Mouse (Mus musculus) myocyte (in vitro differentiated cells): ENCODE measurements around the gene Cebpb. TPM values are rescaled to one million over a fixed set of nuclear protein-coding genes. Genes with fewer than 3 reads are reported as not detected.

Experiments used
- H3K27me3 ChIP-seq: one replicate; pipeline ENCODE4 v1.6.1; 2011; ENCODE audit not compliant: control insufficient read depth, insufficient read depth, insufficient read length
- H3K36me3 ChIP-seq: one replicate; pipeline ENCODE4 v1.6.1; 2011; ENCODE audit not compliant: control insufficient read depth, insufficient read depth
- H3K4me2 ChIP-seq: one replicate; pipeline ENCODE4 v1.6.1; 2011; ENCODE audit warnings: low read depth, control low read depth
- H3K4me3 ChIP-seq: one replicate; pipeline ENCODE4 v1.5.1; 2011; ENCODE audit warnings: mild to moderate bottlenecking, control low read depth, moderate library complexity
- H3K79me2 ChIP-seq: one replicate; pipeline ENCODE4 v1.6.1; 2011; ENCODE audit not compliant: control insufficient read depth, insufficient read depth
- H3ac ChIP-seq: one replicate; pipeline ENCODE4 v1.6.1; 2011; ENCODE audit not compliant: control insufficient read depth, insufficient read length
- CEBPB ChIP-seq: IDR thresholded peaks from 2 replicates; pipeline ENCODE4 v1.6.1; 2011; ENCODE audit warnings: mild to moderate bottlenecking, moderate library complexity; ENCODE audit not compliant: poor library complexity, insufficient read depth, severe bottlenecking
- E2F4 ChIP-seq: IDR thresholded peaks from one replicate; pipeline ENCODE4 v1.6.1; 2011; ENCODE audit warnings: mild to moderate bottlenecking, control low read depth, moderate library complexity; ENCODE audit not compliant: insufficient read depth
- MAX ChIP-seq: IDR thresholded peaks from one replicate; pipeline ENCODE4 v1.6.1; 2011; ENCODE audit warnings: low read depth, mild to moderate bottlenecking, control low read depth
- MYOD1 ChIP-seq, 3 experiments: IDR thresholded peaks; one replicate each; pipeline ENCODE4 v1.6.1; 2011; ENCODE audit warnings: control low read depth in 2 of 3, low read depth in 2 of 3, mild to moderate bottlenecking in 2 of 3, moderate library complexity in 1 of 3; ENCODE audit not compliant: insufficient read length in 2 of 3, control insufficient read depth in 1 of 3
- MYOG ChIP-seq, 3 experiments: IDR thresholded peaks; one replicate each; pipeline ENCODE4 v1.6.1; 2011; ENCODE audit warnings: control low read depth in 2 of 3, low read depth in 2 of 3, mild to moderate bottlenecking in 2 of 3; ENCODE audit not compliant: insufficient read length in 2 of 3, control insufficient read depth in 1 of 3, insufficient read depth in 1 of 3
- POLR2A ChIP-seq: IDR thresholded peaks from one replicate; pipeline ENCODE4 v1.6.1; 2011; ENCODE audit warnings: low read depth, mild to moderate bottlenecking, control low read depth, moderate library complexity; ENCODE audit not compliant: insufficient read length
- POLR2AphosphoS2 ChIP-seq: IDR thresholded peaks from one replicate; pipeline ENCODE4 v1.6.1; 2011; ENCODE audit warnings: low read depth, control low read depth; ENCODE audit not compliant: insufficient read length
- REST ChIP-seq: IDR thresholded peaks from one replicate; pipeline ENCODE4 v1.6.1; 2011; ENCODE audit warnings: mild to moderate bottlenecking, control low read depth, moderate library complexity; ENCODE audit not compliant: insufficient read depth, insufficient read length
- SRF ChIP-seq: IDR thresholded peaks from one replicate; pipeline ENCODE4 v1.6.1; 2011; ENCODE audit warnings: low read depth; ENCODE audit not compliant: control insufficient read depth, insufficient read length
- TCF12 ChIP-seq: IDR thresholded peaks from one replicate; pipeline ENCODE4 v1.6.1; 2011; ENCODE audit warnings: mild to moderate bottlenecking, control low read depth; ENCODE audit not compliant: poor library complexity, insufficient read depth, severe bottlenecking
- TCF3 ChIP-seq: IDR thresholded peaks from one replicate; pipeline ENCODE4 v1.6.1; 2011; ENCODE audit warnings: low read depth, control low read depth; ENCODE audit not compliant: insufficient read length
- USF1 ChIP-seq: IDR thresholded peaks from one replicate; pipeline ENCODE4 v1.6.1; 2011; ENCODE audit warnings: low read depth, mild to moderate bottlenecking, control low read depth, moderate library complexity
- polyA plus RNA-seq: library from polyadenylated mRNA; unstranded; fragments of >200 nt; fragmentation: generic; extraction: Trizol; gene quantifications from one replicate; pipeline ENCODE4 v1.2.1, GENCODE M21; 2012; ENCODE audit warnings: missing spikeins

Cebpb gene
- polyA plus RNA-seq, 1 experiment: 74.7 TPM

- TF ChIP-seq TCF3 (peak; percentile 84), CEBPB (no peak), POLR2A (no peak), USF1 (no peak), REST (no peak), E2F4 (no peak), POLR2AphosphoS2 (no peak), TCF12 (peak; percentile 96), MAX (no peak), MYOG (IDR thresholded peaks at IDR 0.05; ENCODE audit: control insufficient read depth in 1 of 3, insufficient read depth in 1 of 3, insufficient read length in 2 of 3, low read depth in 2 of 3) (peak; percentile 61 to 90 (median 90)), SRF (no peak), MYOD1 (IDR thresholded peaks at IDR 0.05; ENCODE audit: control insufficient read depth in 1 of 3, insufficient read length in 2 of 3, low read depth in 2 of 3) (peak; percentile 86 to 91 (median 86))
- Histone ChIP-seq H3K4me2 (peak overlapping the region; percentile 46), H3K36me3 (no peaks in the 10 kb centered on the region), H3K4me3 (no peak overlapping the region), H3K79me2 (no peaks in the 10 kb centered on the region), H3K27me3 (no peaks in the 10 kb centered on the region), H3ac (no peak overlapping the region)
Observed at GRCm38 (mm10) chr2:167672212-167672685, 16.5 kb upstream of the Cebpb start.

GRCm38 (mm10) chr2:167675120-167675909 is 13.4 kb upstream of the Cebpb start:
- H3K79me2 ChIP-seq: no peaks in the 10 kb centered on the region
- no peak overlapping the region for H3K4me3 ChIP-seq
- TF ChIP-seq SRF (no peak), TCF12 (no peak), MYOD1 (IDR thresholded peaks at IDR 0.05; ENCODE audit: control insufficient read depth in 1 of 3, insufficient read length in 2 of 3, low read depth in 2 of 3) (no peak), POLR2A (no peak), POLR2AphosphoS2 (no peak), REST (no peak), MAX (no peak), CEBPB (no peak), TCF3 (no peak), E2F4 (no peak), MYOG (IDR thresholded peaks at IDR 0.05; ENCODE audit: control insufficient read depth in 1 of 3, insufficient read depth in 1 of 3, insufficient read length in 2 of 3, low read depth in 2 of 3) (no peak), USF1 (no peak)
- no peak overlapping the region for H3ac ChIP-seq
- H3K27me3 ChIP-seq: no peaks in the 10 kb centered on the region
- no peaks in the 10 kb centered on the region for H3K36me3 ChIP-seq
- no peak overlapping the region for H3K4me2 ChIP-seq

GRCm38 (mm10) chr2:167678600-167678999 is 10.1 kb upstream of the Cebpb start:
- Histone ChIP-seq H3ac (no peak overlapping the region), H3K36me3 (no peaks in the 10 kb centered on the region), H3K27me3 (no peaks in the 10 kb centered on the region), H3K79me2 (no peaks in the 10 kb centered on the region), H3K4me2 (no peak overlapping the region), H3K4me3 (no peak overlapping the region)
- TF ChIP-seq MAX (no peak), E2F4 (no peak), USF1 (no peak), MYOG (IDR thresholded peaks at IDR 0.05; ENCODE audit: control insufficient read depth in 1 of 3, insufficient read depth in 1 of 3, insufficient read length in 2 of 3, low read depth in 2 of 3) (no peak), SRF (no peak), MYOD1 (IDR thresholded peaks at IDR 0.05; ENCODE audit: control insufficient read depth in 1 of 3, insufficient read length in 2 of 3, low read depth in 2 of 3) (no peak), POLR2A (no peak), CEBPB (no peak), POLR2AphosphoS2 (no peak), TCF3 (no peak), TCF12 (no peak), REST (no peak)

GRCm38 (mm10) chr2:167679902-167680430 is 8.7 kb upstream of the Cebpb start:
- Histone ChIP-seq H3K27me3 (no peaks in the 10 kb centered on the region), H3K79me2 (no peaks in the 10 kb centered on the region), H3K36me3 (no peaks in the 10 kb centered on the region), H3K4me3 (no peak overlapping the region), H3ac (no peak overlapping the region), H3K4me2 (no peak overlapping the region)
- no peak for TF ChIP-seq TCF3
- TF ChIP-seq REST: no peak
- no peak for TF ChIP-seq E2F4
- TF ChIP-seq MAX: no peak
- TF ChIP-seq POLR2A: no peak
- TF ChIP-seq TCF12: no peak
- TF ChIP-seq MYOG (IDR thresholded peaks at IDR 0.05; ENCODE audit: control insufficient read depth in 1 of 3, insufficient read depth in 1 of 3, insufficient read length in 2 of 3, low read depth in 2 of 3): peak in 1 of 3 experiments; percentile 42
- peak in 2 of 3 experiments; percentile 50 to 65 for TF ChIP-seq MYOD1 (IDR thresholded peaks at IDR 0.05; ENCODE audit: control insufficient read depth in 1 of 3, insufficient read length in 2 of 3, low read depth in 2 of 3)
- TF ChIP-seq USF1: no peak
- peak; percentile 58 for TF ChIP-seq POLR2AphosphoS2
- TF ChIP-seq CEBPB: no peak
- no peak for TF ChIP-seq SRF
